In the genomic region with DNA sequence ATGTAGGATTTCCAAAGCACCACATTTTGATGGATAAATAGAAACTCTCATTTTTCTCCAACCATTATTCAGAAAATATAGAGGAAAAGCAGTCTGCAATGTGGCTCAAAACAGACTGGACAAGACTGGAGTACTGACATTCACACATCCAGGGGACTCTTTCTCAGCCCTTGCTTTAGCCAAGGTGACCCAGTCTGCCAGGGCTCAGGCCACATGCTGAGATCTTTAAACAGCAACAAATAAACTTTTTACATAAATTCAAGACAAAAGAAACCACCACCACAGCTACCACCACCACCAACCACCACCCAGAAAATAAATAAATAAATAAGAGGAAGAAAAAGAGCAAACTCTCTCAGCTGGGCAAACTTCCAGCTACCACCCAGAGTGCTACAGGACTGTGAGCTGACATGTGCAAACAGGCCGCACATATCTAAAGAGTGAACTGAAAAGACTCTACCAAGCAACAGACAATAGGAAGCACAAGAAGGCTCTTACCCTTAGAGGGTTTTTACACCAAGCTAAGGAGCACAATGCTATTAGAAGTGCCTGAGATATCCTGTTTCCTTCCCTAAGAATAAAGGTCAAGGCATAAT, we compare ENCODE assay signal across 13 mouse cellular contexts.
DNase-seq lines count a peak whose midpoint lies in the region; ATAC-seq and TF ChIP-seq lines count a peak whose summit lies in the region.
"Had no signal": no experiment of that assay in that cellular context is flagged by ENCODE, and none has a peak within 500 bp of the region (broad histone marks: within the 10 kb centered on the region; RNA-seq: fewer than 3 reads in every experiment).

No protein-coding gene starts in this region.

- 67% methylated on average over 1 of the region's 1 CpGs for WGBS in kidney, postnatal 0 days
- 50% methylated on average over 1 of the region's 1 CpGs for WGBS in limb, embryonic 13.5 days

- TF ChIP-seq CTCF in kidney, postnatal 0 days (IDR thresholded peaks at IDR 0.05; ENCODE audit: low read depth) = no peak

- in situ Hi-C loops in ES-E14 (cut with MboI; ENCODE audit: low sequenced_read_pairs in 2 of 2, unreplicated experiment in 2 of 2) = no loop called here

- ATAC-seq in kidney, postnatal 0 days (replicated peaks; ENCODE audit: low FRiP score, low read depth) = no peak
- ATAC-seq in limb, embryonic 13.5 days (ENCODE audit: low FRiP score, low read depth) = no peak
- ATAC-seq: forebrain, postnatal 0 days had no signal

- H3K4me3 ChIP-seq in kidney, postnatal 0 days (replicated peaks; ENCODE audit: low read depth, low read length) = no peak overlapping the region
- no peak overlapping the region for H3K4me3 ChIP-seq in ES-E14 (ENCODE audit: insufficient read depth in 1 of 2, low read depth in 1 of 2, low read length in 2 of 2, poor library complexity in 1 of 2, severe bottlenecking in 1 of 2)
- no peak overlapping the region for H3K4me3 ChIP-seq in limb, embryonic 13.5 days

- no peak overlapping the region for H3K9ac ChIP-seq in kidney, postnatal 0 days (ENCODE audit: low read depth, low read length)
- no peak overlapping the region for H3K9ac ChIP-seq in ES-E14 (ENCODE audit: insufficient read depth, low read depth, low read length, poor library complexity, severe bottlenecking)
- no peak overlapping the region for H3K9ac ChIP-seq in limb, embryonic 13.5 days
- H3K9ac ChIP-seq: forebrain, postnatal 0 days had no signal

- H3K4me1 ChIP-seq in kidney, postnatal 0 days (replicated peaks; ENCODE audit: insufficient read depth, low read length) = peaks cover 21% of the 10 kb centered on the region
- H3K4me1 ChIP-seq in ES-E14 (ENCODE audit: control insufficient read depth in 2 of 2, insufficient read depth in 2 of 2, low read length in 2 of 2, poor library complexity in 1 of 2) = peaks cover 14 to 19% of the 10 kb centered on the region in 2 experiments
- H3K4me1 ChIP-seq in limb, embryonic 13.5 days = peaks cover 74% of the 10 kb centered on the region

- no peaks in the 10 kb centered on the region for H3K9me3 ChIP-seq in kidney, postnatal 0 days (replicated peaks; ENCODE audit: low read length)
- no peaks in the 10 kb centered on the region for H3K9me3 ChIP-seq in ES-E14 (ENCODE audit: control insufficient read depth, insufficient read depth, low read depth, low read length)
- no peaks in the 10 kb centered on the region for H3K9me3 ChIP-seq in limb, embryonic 13.5 days
- H3K9me3 ChIP-seq: G1E had no signal

- no peak overlapping the region for H3K4me2 ChIP-seq in kidney, postnatal 0 days (ENCODE audit: low read length)
- H3K4me2 ChIP-seq in limb, embryonic 13.5 days (replicated peaks) = no peak overlapping the region

- DNase-seq in kidney, postnatal 0 days (ENCODE audit: low spot score) = peak; percentile 21
- no peak for DNase-seq in kidney, adult 8-10 months
- peak; percentile 55 for DNase-seq in 416B (ENCODE audit: low read depth)
- no peak for DNase-seq in ES-E14 (ENCODE audit: low read depth, low spot score)
- no peak for DNase-seq in adrenal gland, postnatal 10 days
- DNase-seq in gastrocnemius, postnatal 25 days = no peak
- DNase-seq: adrenal gland, adult 8-10 months; cerebellum, adult 11-12 months; forebrain, postnatal 0 days; heart, adult 11 months; thymus, postnatal 14 days had no signal

- H3K27ac ChIP-seq in kidney, postnatal 0 days = no peak overlapping the region
- H3K27ac ChIP-seq in ES-E14 (ENCODE audit: insufficient read depth, low read depth, low read length, poor library complexity, severe bottlenecking) = peak overlapping the region; percentile 82; the same call in 1 of the 2 replicates
- H3K27ac ChIP-seq in limb, embryonic 13.5 days = peak overlapping the region; percentile 61; the same call in 1 of the 2 replicates

- H3K27me3 ChIP-seq in kidney, postnatal 0 days (ENCODE audit: insufficient read depth, low read length) = no peaks in the 10 kb centered on the region
- H3K27me3 ChIP-seq in limb, embryonic 13.5 days = no peaks in the 10 kb centered on the region

- no peaks in the 10 kb centered on the region for H3K36me3 ChIP-seq in kidney, postnatal 0 days (ENCODE audit: insufficient read depth, low read length)
- H3K36me3 ChIP-seq in ES-E14 (ENCODE audit: control insufficient read depth, insufficient read depth, low read length, poor library complexity, severe bottlenecking) = no peaks in the 10 kb centered on the region
- H3K36me3 ChIP-seq in limb, embryonic 13.5 days = no peaks in the 10 kb centered on the region

TF ChIP-seq in ES-E14, 5 proteins besides CTCF, POLR2A, EP300 and RAD21:
- TF ChIP-seq ZC3H11A (IDR thresholded peaks at IDR 0.05; ENCODE audit: borderline replicate concordance, low read depth, low read length) (no peak), CHD2 (IDR thresholded peaks at IDR 0.05; ENCODE audit: low read depth, low read length) (no peak)

Comparison
In these comparisons a context has a peak if more than half of its experiments do, and no peak if none do; other contexts are left out.
1. DNase-seq: peak in kidney, postnatal 0 days (single experiment) and 416B (single experiment); none in kidney, adult 8-10 months (0 of 2), ES-E14 (single experiment), adrenal gland, postnatal 10 days (single experiment) and gastrocnemius, postnatal 25 days (single experiment).